Mouse (Mus musculus): ENCODE measurements at regions not wholly inside any gene's neighbourhood (a gene's known extent, or its start where the extent isn't known, plus 50 kb on each side); places are given as distances from the start of the nearest gene placed in this dataset.

DNA sequence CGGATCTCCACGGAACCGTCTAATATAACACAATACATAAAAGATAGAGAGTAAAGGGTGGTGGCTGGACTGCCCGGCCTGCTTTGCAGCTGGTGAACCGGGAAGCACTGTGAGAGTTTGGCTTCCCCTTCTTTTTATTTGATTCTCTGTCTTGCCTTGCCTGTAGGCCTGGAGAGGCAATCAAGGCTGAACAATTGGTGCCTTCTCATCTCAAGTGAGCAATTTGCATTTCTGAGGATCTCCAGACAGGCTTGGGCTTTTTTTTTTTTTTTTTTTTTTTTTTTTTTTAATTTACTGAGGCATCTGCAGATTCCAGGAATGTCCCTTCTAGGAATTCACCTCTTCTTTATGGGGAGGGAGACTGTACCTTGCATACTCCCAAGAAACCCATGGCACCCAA, 51.1 kb upstream of the Lhx8 start:
- no peak for DNase-seq (ENCODE audit: low spot score in 2 of 2)

More for the DNA sequence above, 51.1 kb upstream of the Lhx8 start:
- no peak for TF ChIP-seq CTCF (conservative IDR thresholded peaks at IDR 0.05)
- no peak overlapping the region for H3K27ac ChIP-seq
- H3K4me3 ChIP-seq: no peak overlapping the region
